In genomic region chr7:28893643-28894265, GRCm38 (mm10) we compare ENCODE assay signal across 8 mouse cellular contexts. TPM values are rescaled to one million over a fixed set of nuclear protein-coding genes. Genes with fewer than 3 reads are reported as not detected.
DNase-seq lines count a peak whose midpoint lies in the region; ATAC-seq and TF ChIP-seq lines count a peak whose summit lies in the region.

No protein-coding gene starts in this region.

- no peak overlapping the region for H3K9ac ChIP-seq in heart, postnatal 0 days (replicated peaks; ENCODE audit: low read depth, low read length)
- H3K9ac ChIP-seq in midbrain, embryonic 13.5 days (replicated peaks), result 0 out of 2 replicates have a peak overlapping the region, but pooled peaks have one; percentile 7

- peak; percentile 68 for TF ChIP-seq CTCF in heart, postnatal 0 days (IDR thresholded peaks at IDR 0.05; ENCODE audit: low read depth)

- H3K4me2 ChIP-seq in heart, postnatal 0 days (ENCODE audit: low read depth, low read length), result no peak overlapping the region
- no peak overlapping the region for H3K4me2 ChIP-seq in midbrain, embryonic 13.5 days (replicated peaks)

- WGBS in heart, postnatal 0 days, result 37% methylated on average over 7 of the region's 7 CpGs
- WGBS in limb, embryonic 10.5 days, result 60% methylated on average over 7 of the region's 7 CpGs
- WGBS in midbrain, embryonic 13.5 days, result 57% methylated on average over 7 of the region's 7 CpGs

- TF ChIP-seq EP300 in heart, postnatal 0 days (IDR thresholded peaks at IDR 0.05; ENCODE audit: low read depth), result no peak

- H3K27ac ChIP-seq in heart, postnatal 0 days (ENCODE audit: low read depth), result peak overlapping the region; percentile 2; the same call in 1 of the 2 replicates
- H3K27ac ChIP-seq in limb, embryonic 10.5 days, result 0 out of 2 replicates have a peak overlapping the region, but pooled peaks have one; percentile 20
- no peak overlapping the region for H3K27ac ChIP-seq in midbrain, embryonic 13.5 days

- peaks cover under 1% of the 10 kb centered on the region; the same call in 1 of the 2 replicates for H3K27me3 ChIP-seq in heart, postnatal 0 days (ENCODE audit: control insufficient read depth, insufficient read depth, low read length)
- peaks cover 25% of the 10 kb centered on the region for H3K27me3 ChIP-seq in limb, embryonic 10.5 days (ENCODE audit: low read depth, poor library complexity, severe bottlenecking)
- peaks cover 22% of the 10 kb centered on the region for H3K27me3 ChIP-seq in midbrain, embryonic 13.5 days

- H3K36me3 ChIP-seq in heart, postnatal 0 days (replicated peaks; ENCODE audit: control insufficient read depth, insufficient read depth, low read length), result peaks cover 74% of the 10 kb centered on the region
- peaks cover 84% of the 10 kb centered on the region for H3K36me3 ChIP-seq in limb, embryonic 10.5 days
- H3K36me3 ChIP-seq in midbrain, embryonic 13.5 days, result peaks cover 79% of the 10 kb centered on the region

- H3K9me3 ChIP-seq in heart, postnatal 0 days (replicated peaks; ENCODE audit: control insufficient read depth, low read length), result no peaks in the 10 kb centered on the region
- no peaks in the 10 kb centered on the region for H3K9me3 ChIP-seq in limb, embryonic 10.5 days (replicated peaks)
- no peaks in the 10 kb centered on the region for H3K9me3 ChIP-seq in midbrain, embryonic 13.5 days

- DNase-seq in right cerebral cortex, postnatal 14 days, result peak; percentile 48
- no peak for DNase-seq in right cerebral cortex, postnatal 36 days (ENCODE audit: low spot score in 2 of 2)
- DNase-seq in c-Kit-positive CD71-positive TER-119-negative erythroid progenitor cells, embryonic 14.5 days (ENCODE audit: low read depth), result peak; percentile 11
- peak; percentile 73 for DNase-seq in heart, postnatal 0 days (ENCODE audit: low spot score)
- peak; percentile 68 for DNase-seq in limb, embryonic 10.5 days (ENCODE audit: low spot score)
- no peak for DNase-seq in urinary bladder, adult 2 months (ENCODE audit: low spot score)

- H3K4me3 ChIP-seq in heart, postnatal 0 days (ENCODE audit: low read depth, low read length), result no peak overlapping the region
- no peak overlapping the region for H3K4me3 ChIP-seq in limb, embryonic 10.5 days
- H3K4me3 ChIP-seq in midbrain, embryonic 13.5 days (replicated peaks), result no peak overlapping the region

- peaks cover 14% of the 10 kb centered on the region for H3K4me1 ChIP-seq in heart, postnatal 0 days (ENCODE audit: control insufficient read depth, insufficient read depth)
- peaks cover 4% of the 10 kb centered on the region for H3K4me1 ChIP-seq in limb, embryonic 10.5 days
- peaks cover 4% of the 10 kb centered on the region for H3K4me1 ChIP-seq in midbrain, embryonic 13.5 days (replicated peaks)

- ATAC-seq in heart, postnatal 0 days (ENCODE audit: insufficient read depth, low read depth), result peak; percentile 57
- peak; percentile 50; the same call in 1 of the 2 replicates for ATAC-seq in midbrain, embryonic 13.5 days
- no peak for ATAC-seq in activated CD4-positive, CD25-positive, alpha-beta regulatory T cell, adult 4 months

RNA-seq across cellular contexts. Expression of gene Capn12, which starts 12.5 kb away (rescaled TPM):
- total RNA-seq in heart, postnatal 0 days (2014; rRNA removed; ENCODE audit: low replicate concordance), result not detected in 2 replicates
- polyA plus RNA-seq in heart, postnatal 0 days (2015; fragmentation: Nextera tagmentation; extraction: Ambion mirVana), result 0.26 TPM in 2 replicates
- polyA plus RNA-seq in limb, embryonic 10.5 days (2016; fragmentation: Nextera tagmentation; extraction: Ambion mirVana), result 0.44 and 0.48 TPM in 2 replicates
- polyA plus RNA-seq in midbrain, embryonic 13.5 days (2015; fragmentation: Nextera tagmentation; extraction: Ambion mirVana), result 0.62 and 0.70 TPM in 2 replicates
- under 1 TPM in 1 of 2 experiments, not detected in 1; 0.34 TPM for polyA plus RNA-seq in activated CD4-positive, CD25-positive, alpha-beta regulatory T cell, adult 4 months (2017; shearing (Covaris generic))
- 0.66 and 0.73 TPM in 2 replicates for polyA plus RNA-seq in urinary bladder, adult 2 months (2012; rRNA removed)

RNA-seq across cellular contexts. Expression of gene Lgals7, which starts 30.1 kb away (rescaled TPM):
- 5.0 TPM in 1 of 2 replicates, not detected in the other for total RNA-seq in heart, postnatal 0 days (2014; rRNA removed; ENCODE audit: low replicate concordance)
- 2.2 and 3.9 TPM in 2 replicates for polyA plus RNA-seq in heart, postnatal 0 days (2015; fragmentation: Nextera tagmentation; extraction: Ambion mirVana)
- 0.41 and 0.73 TPM in 2 replicates for polyA plus RNA-seq in limb, embryonic 10.5 days (2016; fragmentation: Nextera tagmentation; extraction: Ambion mirVana)
- 8.5 and 9.8 TPM in 2 replicates for polyA plus RNA-seq in midbrain, embryonic 13.5 days (2015; fragmentation: Nextera tagmentation; extraction: Ambion mirVana)
- 1 to 10 TPM; 2.5 to 2.8 TPM for polyA plus RNA-seq in activated CD4-positive, CD25-positive, alpha-beta regulatory T cell, adult 4 months (2017; shearing (Covaris generic))
- polyA plus RNA-seq in urinary bladder, adult 2 months (2012; rRNA removed), result 1.3 and 3.6 TPM in 2 replicates

Comparison
In these comparisons a context has a peak if more than half of its experiments do, and no peak if none do; other contexts are left out.
1. DNase-seq: peak in right cerebral cortex, postnatal 14 days (single experiment), c-Kit-positive CD71-positive TER-119-negative erythroid progenitor cells, embryonic 14.5 days (single experiment), heart, postnatal 0 days (single experiment) and limb, embryonic 10.5 days (single experiment); none in right cerebral cortex, postnatal 36 days (0 of 2) and urinary bladder, adult 2 months (single experiment).